Mouse (Mus musculus): Measurements from ENCODE around the gene Sfxn3.

The Sfxn3 gene

GRCm38 (mm10) chr19:45067758-45068510, 20.6 kb downstream of the Sfxn3 start:
- CTCF ChIA-PET = no interaction called here

DNA sequence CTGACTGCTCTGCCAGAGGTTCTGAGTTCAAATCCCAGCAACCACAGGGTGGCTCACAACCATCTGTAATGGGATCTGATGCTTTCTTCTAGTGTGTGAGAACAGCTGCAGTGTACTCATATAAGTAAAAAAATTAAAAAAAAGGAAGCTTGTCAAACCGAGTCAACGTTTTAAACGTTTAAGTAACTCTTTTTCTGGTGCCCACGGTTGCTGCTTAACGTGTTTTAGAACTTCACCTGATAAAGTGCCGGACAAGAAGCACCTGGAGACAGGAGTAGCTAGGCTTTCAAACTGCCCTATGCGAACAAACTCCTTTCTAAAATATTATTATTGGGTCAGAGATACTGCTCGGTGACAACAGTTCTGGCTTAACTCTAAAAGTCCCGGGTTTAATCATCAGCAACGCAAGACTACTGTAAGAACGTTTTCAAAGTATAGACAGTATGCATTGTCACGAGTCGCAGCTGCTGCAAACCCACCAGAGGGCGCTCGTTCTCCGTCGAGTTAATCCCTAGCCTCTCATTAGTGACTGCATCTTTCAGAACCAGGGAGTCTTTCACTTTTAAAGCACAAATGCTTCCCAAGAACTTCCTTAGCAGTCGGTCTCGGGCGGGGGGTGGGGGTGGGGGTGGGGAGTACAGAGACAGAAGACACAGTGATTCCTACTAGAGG, 26.7 kb downstream of the Sfxn3 start:
- CTCF ChIA-PET = interaction anchor here (0.6 to 2.3 kb wide), 2 partner anchors 16 to 1616 kb away, joined by 6 to 9 read pairs; no protein-coding TSS in a partner anchor

DNA sequence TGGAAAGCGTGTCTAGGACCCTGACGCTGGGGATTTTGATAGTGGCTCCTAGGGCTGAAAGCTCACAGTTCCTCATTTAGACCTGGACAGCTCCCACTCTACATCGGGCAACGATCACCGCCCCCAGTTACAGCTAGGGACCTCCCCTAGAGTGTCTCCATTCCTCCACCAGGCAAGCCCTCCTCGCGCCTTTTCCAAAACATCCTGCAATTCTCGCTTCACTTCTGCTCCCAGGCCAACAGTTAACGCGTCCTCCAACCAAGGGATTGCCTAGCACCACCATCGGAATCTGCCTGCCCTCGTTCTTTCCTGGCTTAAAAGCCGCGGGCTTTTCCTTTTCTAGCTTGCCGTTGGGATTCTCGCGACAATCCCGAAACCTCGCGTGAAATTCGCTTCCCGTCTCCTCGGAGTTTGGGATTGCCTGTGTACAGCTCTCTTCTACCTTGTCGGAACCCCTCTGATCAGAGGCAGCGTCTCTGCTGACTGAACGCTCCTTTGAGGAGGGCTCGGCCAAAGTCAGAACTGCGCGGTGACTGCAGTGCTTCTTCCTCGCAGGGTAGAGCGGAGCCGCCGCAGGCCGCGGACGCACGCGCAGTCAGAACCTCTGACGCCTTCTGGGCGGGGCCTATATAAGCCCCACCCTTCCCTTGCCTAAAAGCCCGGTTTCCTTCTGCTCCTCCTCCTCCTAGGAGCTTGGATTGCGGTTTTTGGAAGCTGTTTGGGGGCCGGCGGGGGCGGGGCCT, 27.4 kb downstream of the Sfxn3 start, which contains the start of gene Kazald1:
TSS of gene Kazald1 (plus strand) at position 662 of the 743 bp plus-strand sequence.
- CTCF ChIA-PET = interaction anchor here (0.6 to 2.3 kb wide), 4 partner anchors 17 to 1616 kb away, joined by 3 to 9 read pairs (median 5); partner anchors contain the start of gene Twnk

DNA sequence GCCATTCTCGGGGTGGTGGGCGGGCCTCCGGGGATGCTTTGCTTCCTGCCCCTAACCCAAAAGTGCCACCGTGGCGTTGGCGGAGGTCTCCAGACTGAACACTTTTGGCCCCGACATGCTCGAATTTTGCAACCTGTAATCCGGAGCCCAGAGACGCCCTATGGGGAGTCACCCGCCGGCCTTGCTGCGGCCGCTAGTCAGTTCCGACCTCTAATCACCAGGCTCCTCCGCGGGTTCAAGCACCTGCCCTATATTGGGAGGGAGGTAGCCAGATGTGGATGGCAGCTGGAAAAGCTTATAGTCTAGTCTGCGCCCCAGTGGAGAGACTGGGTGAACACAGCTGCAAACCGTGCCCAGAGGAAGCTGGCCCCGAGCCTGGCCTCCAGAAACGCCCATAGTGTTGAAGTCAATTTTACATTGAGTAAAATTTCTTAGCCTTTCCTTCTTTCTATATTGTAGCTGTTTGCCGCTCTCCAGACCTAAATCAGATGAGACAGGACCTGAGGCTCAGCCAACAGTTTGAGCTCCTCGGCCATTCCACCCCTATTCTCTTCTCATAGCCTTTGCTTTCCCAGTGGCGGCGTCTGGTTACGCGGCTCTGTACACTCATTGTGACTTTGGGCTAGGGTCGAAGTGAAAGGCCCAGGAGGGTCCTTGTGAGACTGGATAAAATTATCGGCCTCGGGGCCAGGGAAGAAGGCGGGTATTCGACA, 28.2 kb downstream of the Sfxn3 start:
- CTCF ChIA-PET = interaction anchor here (0.5 to 2.3 kb wide), 4 partner anchors 17 to 711 kb away, joined by 3 to 24 read pairs (median 6); partner anchors contain the start of gene Twnk

GRCm38 (mm10) chr19:45076036-45076575, 28.8 kb downstream of the Sfxn3 start:
- CTCF ChIA-PET = interaction anchor here (0.5 kb wide), 1 partner anchor 574 kb away, joined by 24 read pairs; no protein-coding TSS in a partner anchor

- CTCF ChIA-PET = interaction anchor here (0.6 kb wide), 2 partner anchors 20 to 1424 kb away, joined by 4 to 5 read pairs; no protein-coding TSS in a partner anchor
Observed at GRCm38 (mm10) chr19:45076586-45077510, 29.5 kb downstream of the Sfxn3 start.

- CTCF ChIA-PET = interaction anchor here (0.6 to 1.3 kb wide), 2 partner anchors 20 to 1423 kb away, joined by 3 to 4 read pairs; no protein-coding TSS in a partner anchor
Observed at GRCm38 (mm10) chr19:45077742-45078645, 30.7 kb downstream of the Sfxn3 start.

GRCm38 (mm10) chr19:45078971-45079764, 31.9 kb downstream of the Sfxn3 start:
- CTCF ChIA-PET = interaction anchor here (0.8 to 1.3 kb wide), 2 partner anchors 22 to 48 kb away, joined by 3 read pairs; no protein-coding TSS in a partner anchor

DNA sequence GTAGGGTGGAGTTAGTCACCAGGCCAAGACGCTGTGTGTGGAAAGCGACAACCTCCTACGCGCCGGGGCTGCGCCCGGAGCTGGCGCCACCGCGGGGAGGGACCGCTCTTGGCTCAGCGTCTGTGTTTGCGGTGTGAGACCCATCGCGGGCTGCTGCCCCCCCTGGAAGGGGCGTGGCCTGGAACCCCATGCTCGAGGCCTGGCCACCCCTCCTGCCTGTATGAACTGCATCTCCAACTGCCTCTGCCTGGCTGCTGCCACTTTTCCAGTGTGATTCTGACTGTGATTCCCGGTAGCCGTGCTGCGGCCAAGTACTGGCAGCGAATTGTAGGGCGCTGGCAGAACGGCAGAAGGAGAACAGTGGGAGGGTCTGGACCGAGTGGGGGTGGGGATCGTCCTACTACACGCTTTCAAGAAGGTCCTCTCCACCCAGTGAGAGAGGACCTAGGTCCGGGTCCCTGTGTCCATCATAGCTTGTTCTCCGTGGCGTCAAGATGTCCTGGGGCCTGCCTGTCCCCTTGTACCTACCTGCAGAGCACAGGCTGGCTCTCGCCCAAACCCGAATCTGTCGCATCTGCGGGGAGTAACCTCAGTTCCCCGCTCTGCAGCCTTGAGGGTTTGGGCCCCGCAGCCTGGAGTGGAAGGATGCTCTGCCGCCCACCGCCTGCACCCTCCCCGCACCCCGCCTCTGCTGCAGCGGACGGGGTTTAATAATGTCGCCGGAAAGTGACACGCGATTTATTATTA, 32.6 kb downstream of the Sfxn3 start:
- CTCF ChIA-PET = interaction anchor here (0.8 kb wide), 1 partner anchor 49 kb away, joined by 3 read pairs; no protein-coding TSS in a partner anchor

DNA sequence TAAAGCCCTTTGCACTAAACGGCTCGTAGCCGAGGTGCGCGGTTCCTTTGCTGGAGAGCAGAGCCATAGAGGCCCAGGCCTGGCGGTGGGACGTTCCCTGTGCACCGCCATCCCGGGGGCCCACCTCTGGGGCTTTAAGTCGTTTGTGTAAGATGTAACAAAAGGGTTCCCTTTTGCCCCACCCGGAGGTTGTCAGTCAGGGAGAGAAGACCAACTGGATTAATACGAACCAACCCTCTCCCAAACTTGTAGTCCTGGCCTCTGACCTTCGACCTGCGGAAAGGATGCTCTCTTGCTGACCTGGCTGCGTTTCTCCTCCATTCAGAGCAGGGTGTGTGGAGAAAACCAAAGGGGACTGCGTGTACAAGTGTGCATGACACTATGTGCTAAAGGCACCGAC, 33.4 kb downstream of the Sfxn3 start:
- CTCF ChIA-PET = no interaction called here

- CTCF ChIA-PET = interaction anchor here (0.6 kb wide), 1 partner anchor 16 kb away, joined by 3 read pairs; no protein-coding TSS in a partner anchor
Observed at GRCm38 (mm10) chr19:45081279-45081678, 34.0 kb downstream of the Sfxn3 start.

DNA sequence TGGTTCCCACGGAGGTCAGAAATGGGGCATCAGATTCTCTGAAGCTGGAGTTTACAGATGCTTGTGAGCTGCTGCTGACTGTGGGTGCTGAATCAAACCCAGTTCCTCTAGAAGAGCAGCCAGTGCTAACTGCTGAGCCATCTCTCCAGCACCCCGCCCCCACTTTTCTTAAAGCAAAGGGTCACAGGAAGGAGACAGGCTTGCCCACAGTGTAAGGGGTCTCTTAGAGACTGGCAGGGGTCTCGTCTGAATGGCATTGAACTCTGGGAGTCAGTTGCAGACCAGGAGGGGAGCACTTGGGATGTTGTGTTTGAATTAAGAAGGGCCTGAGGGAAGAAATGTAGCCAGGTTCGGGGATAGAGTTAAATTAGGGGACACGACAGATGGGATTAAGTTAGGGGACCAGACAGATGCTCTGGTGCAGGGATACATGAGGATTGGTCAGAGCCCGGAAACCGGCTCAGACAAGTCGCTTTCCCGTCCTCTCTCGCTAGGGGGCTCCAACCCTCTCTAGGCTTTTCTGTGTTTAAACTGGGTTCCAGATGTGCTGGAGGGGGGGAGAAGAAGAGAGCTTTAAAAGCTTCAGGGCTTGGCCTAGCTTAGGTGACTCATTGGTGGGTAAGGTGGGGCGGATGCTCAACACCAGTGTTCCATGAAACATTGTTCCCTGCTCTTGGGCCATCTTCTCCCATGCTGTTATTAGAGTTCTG, 34.7 kb downstream of the Sfxn3 start:
- CTCF ChIA-PET = interaction anchor here (0.6 kb wide), 2 partner anchors 17 to 29 kb away, joined by 3 read pairs; no protein-coding TSS in a partner anchor

GRCm38 (mm10) chr19:45097868-45098267, 50.6 kb downstream of the Sfxn3 start:
- CTCF ChIA-PET = no interaction called here

DNA sequence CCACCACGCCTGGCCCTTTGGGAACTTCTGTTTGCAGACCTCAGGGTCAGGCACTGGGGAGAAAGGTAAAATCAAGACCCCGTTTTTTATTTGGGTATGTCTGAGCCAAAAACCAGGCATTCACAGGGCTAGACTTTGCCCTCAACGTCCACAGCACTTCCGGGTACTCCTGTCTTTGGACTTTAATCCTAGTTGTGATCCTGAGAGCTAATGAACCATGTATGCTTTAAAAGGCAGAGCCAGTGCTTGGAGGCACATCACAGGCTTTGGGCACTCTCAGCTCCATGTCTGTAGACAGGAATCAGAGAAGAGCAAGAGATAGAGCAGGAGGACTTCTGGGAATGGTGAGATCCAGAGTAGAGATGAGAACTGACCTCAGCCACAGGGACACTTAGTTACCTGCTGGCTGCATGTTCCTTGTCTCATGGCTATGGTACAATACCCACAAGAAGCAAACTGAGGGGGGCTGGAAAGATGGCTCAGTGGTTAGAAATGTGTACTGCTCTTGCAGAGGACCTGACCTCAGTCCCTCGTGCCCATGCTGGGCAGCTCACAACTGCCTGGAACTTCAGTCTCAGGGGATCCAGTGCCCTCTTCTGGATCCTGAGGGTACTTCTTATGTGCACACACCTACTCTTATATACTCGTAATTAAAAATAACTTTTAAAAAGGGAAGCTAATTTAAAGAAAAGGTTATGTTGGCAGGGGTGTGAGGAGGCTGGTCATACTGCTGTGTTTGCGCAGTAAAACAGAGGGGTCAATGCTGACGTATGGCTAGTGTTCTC, 53.4 kb downstream of the Sfxn3 start:
- CTCF ChIA-PET = no interaction called here

- CTCF ChIA-PET = interaction anchor here (0.5 kb wide), 1 partner anchor 435 kb away, joined by 3 read pairs; no protein-coding TSS in a partner anchor
Observed at GRCm38 (mm10) chr19:45105591-45105990, 58.3 kb downstream of the Sfxn3 start.

Data from spleen, embryonic (tissue).